Mouse (Mus musculus) lung, embryonic 16.5 days (tissue): ENCODE results near the gene Iqcc. TPM values are rescaled to one million over a fixed set of nuclear protein-coding genes. Genes with fewer than 3 reads are reported as not detected.

Experiments
- ATAC-seq: fragments of 200-750 bp; cut with Nextera tagmentation; 2 replicates; pipeline ENCODE4 v1.8.0; 2017; ENCODE audit warnings: low read depth, mild to moderate bottlenecking, moderate library complexity
- H3K27ac ChIP-seq: fragments of 300-500 bp; sonication (generic); 2 replicates; pipeline ENCODE4 v1.5.1; 2014; ENCODE audit warnings: mild to moderate bottlenecking, control low read depth, low read length
- H3K27me3 ChIP-seq: fragments of 300-500 bp; sonication (generic); 2 replicates; pipeline ENCODE4 v1.6.1; 2014; ENCODE audit warnings: low read depth, low read length, mixed read lengths; ENCODE audit not compliant: control insufficient read depth, insufficient read depth
- H3K36me3 ChIP-seq: fragments of 300-500 bp; sonication (generic); 2 replicates; pipeline ENCODE4 v1.6.1; 2014; ENCODE audit warnings: low read length; ENCODE audit not compliant: control insufficient read depth, insufficient read depth
- H3K4me1 ChIP-seq: fragments of 300-500 bp; sonication (generic); replicated peaks from 2 replicates; pipeline ENCODE4 v1.6.1; 2014; ENCODE audit warnings: low read length, mixed read lengths; ENCODE audit not compliant: control insufficient read depth, insufficient read depth
- H3K4me2 ChIP-seq: fragments of 300-500 bp; sonication (generic); 2 replicates; pipeline ENCODE4 v1.6.1; 2014; ENCODE audit warnings: low read depth, low read length, control low read depth
- H3K4me3 ChIP-seq: fragments of 300-500 bp; sonication (generic); 2 replicates; pipeline ENCODE4 v1.5.1; 2014; ENCODE audit warnings: mild to moderate bottlenecking, low read length, control low read depth
- H3K9ac ChIP-seq: fragments of 300-500 bp; sonication (generic); 2 replicates; pipeline ENCODE4 v1.6.1; 2014; ENCODE audit warnings: low read length, control low read depth
- H3K9me3 ChIP-seq: fragments of 300-500 bp; sonication (generic); 2 replicates; pipeline ENCODE4 v1.6.1; 2016; ENCODE audit warnings: low read length; ENCODE audit not compliant: control insufficient read depth
- WGBS: fragments of 180-500 bp; shearing (Covaris S2); extraction: QIAGEN DNeasy Blood & Tissue Kit; methylation state at CpG from one replicate; pipeline ENCODE4 v1.1.7; 2014; 5-methylcytosine and 5-hydroxymethylcytosine counted together
- polyA plus RNA-seq: library from polyadenylated mRNA; unstranded; fragments of >200 nt; fragmentation: Nextera tagmentation; extraction: Ambion mirVana; gene quantifications from 2 replicates; pipeline ENCODE4 v1.2.1, GENCODE M21; 2015

The Iqcc gene
- polyA plus RNA-seq, 1 experiment from 2014 or later, result 29.3 TPM

DNA sequence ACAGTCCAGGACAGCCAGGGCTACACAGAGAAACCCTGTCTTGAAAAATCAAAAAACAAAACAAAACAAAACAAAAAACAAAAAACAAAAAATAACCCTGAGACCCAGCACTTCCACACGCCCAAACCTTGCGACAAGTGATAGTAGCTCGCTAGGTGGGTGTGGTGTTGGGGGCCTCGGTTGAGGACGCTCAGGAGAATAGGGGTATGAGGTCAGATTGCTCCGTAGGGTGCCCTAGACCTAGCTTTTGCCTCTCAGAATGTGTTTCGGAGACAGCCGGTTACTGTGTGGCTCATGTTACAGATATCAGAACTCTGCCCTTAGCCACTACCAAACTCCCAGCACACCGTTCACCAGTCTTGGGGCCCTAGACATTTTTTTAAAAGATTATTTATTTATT lies 33.1 kb downstream of the Iqcc start:
- Histone ChIP-seq H3K4me2 (peak overlapping the region; percentile 76; the same call in 1 of the 2 replicates), H3K9me3 (no peaks in the 10 kb centered on the region), H3K4me1 (peaks cover 3% of the 10 kb centered on the region), H3K4me3 (no peak overlapping the region), H3K27ac (no peak overlapping the region), H3K36me3 (peaks cover 5% of the 10 kb centered on the region), H3K27me3 (no peaks in the 10 kb centered on the region), H3K9ac (no peak overlapping the region)
- ATAC-seq, result no peak
- WGBS, result 76% methylated on average over 9 of the region's 9 CpGs

DNA sequence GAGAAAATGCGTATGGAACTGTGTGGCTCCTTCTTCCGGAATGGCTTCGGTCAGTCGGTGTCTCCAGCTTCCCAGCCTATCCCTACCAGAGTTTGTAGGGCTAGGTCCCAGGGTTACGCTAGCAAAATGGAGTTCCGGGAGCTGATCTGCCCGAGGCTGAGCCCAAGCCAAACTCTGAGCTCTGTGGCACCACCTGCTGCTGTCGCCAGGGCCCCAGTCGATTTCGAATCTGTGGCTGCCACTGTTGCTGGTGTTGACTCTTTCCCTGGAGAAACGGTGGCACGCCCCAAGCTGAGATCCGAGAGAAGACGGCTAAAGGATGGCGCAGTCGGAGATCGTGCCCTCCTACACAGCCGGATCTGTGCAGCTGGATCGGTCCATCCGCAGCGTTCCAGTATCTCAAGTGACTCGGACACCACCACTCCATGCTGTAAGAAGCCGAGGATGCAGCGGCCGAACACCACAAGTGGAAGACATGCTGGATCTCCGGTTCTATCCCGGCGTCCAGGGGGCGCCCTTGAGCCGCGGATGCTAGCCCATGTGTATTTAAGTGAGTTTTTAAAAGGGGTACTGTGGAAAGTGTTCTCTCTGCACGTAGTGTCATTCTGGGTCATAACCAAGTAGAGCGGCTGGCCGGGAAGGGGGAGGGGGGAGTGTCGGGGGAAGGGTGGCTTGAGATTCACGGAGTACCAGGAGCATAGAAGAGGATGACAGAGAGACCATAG lies 33.9 kb downstream of the Iqcc start:
- Histone ChIP-seq H3K4me2 (peak overlapping the region; percentile 76), H3K27me3 (no peaks in the 10 kb centered on the region), H3K9me3 (no peaks in the 10 kb centered on the region), H3K9ac (peak overlapping the region; percentile 69), H3K27ac (peak overlapping the region; percentile 71), H3K36me3 (no peaks in the 10 kb centered on the region), H3K4me1 (peaks cover 3% of the 10 kb centered on the region), H3K4me3 (peak overlapping the region; percentile 55)
- ATAC-seq, result peak; percentile 81
- WGBS, result 1% methylated on average over 36 of the region's 36 CpGs

DNA sequence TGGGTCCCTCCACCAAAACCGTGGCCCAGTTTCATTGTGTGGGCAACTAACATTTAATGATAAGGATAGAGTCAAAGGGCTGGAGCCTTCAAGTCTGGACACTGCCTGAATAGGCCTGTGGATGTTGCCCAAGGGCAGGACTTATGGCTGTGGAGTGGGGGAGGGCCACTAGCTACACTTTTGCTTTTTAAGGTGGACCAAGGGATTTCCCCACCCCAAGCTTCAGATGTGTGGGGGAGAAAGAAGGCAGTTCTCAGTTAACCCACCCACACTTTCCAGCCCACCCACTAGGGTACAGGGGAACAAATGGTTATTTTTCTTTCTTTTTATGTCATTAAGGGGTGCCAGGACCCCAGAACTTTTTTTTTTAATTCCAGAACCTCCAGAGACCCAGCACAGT lies 34.5 kb downstream of the Iqcc start:
- WGBS, result 63% methylated on average over 1 of the region's 1 CpGs
- H3K9me3 ChIP-seq, result no peaks in the 10 kb centered on the region
- peak overlapping the region; percentile 55 for H3K4me3 ChIP-seq
- peaks cover 3% of the 10 kb centered on the region for H3K4me1 ChIP-seq
- H3K4me2 ChIP-seq, result peak overlapping the region; percentile 76
- no peaks in the 10 kb centered on the region for H3K36me3 ChIP-seq
- H3K9ac ChIP-seq, result peak overlapping the region; percentile 69
- H3K27ac ChIP-seq, result peak overlapping the region; percentile 71; the same call in 1 of the 2 replicates
- no peak for ATAC-seq
- H3K27me3 ChIP-seq, result no peaks in the 10 kb centered on the region

DNA sequence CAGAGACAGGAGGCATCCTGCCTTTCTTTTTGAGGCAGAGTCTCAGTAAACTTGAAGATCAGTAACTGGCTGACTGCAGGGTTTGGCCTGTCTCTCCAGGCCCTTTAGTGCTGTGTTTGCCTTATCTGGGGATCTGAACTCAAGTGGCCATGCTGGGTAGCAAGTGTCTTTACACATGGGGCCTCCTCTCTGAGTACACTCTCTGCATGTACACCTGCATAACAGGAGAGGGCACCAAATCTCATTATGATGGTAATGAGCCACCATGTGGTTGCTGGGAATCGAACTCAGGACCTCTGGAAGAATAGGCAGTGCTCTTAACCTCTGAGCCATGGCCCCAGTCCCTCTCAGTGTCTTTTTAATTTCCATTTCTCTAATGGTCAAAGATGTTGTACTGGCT lies 36.6 kb downstream of the Iqcc start:
- Histone ChIP-seq H3K27ac (no peak overlapping the region), H3K9ac (no peak overlapping the region), H3K27me3 (no peaks in the 10 kb centered on the region), H3K4me3 (no peak overlapping the region), H3K36me3 (no peaks in the 10 kb centered on the region), H3K4me1 (peaks cover 5% of the 10 kb centered on the region), H3K9me3 (no peaks in the 10 kb centered on the region), H3K4me2 (no peak overlapping the region)
- WGBS, result 75% methylated on average over 1 of the region's 1 CpGs
- no peak for ATAC-seq

DNA sequence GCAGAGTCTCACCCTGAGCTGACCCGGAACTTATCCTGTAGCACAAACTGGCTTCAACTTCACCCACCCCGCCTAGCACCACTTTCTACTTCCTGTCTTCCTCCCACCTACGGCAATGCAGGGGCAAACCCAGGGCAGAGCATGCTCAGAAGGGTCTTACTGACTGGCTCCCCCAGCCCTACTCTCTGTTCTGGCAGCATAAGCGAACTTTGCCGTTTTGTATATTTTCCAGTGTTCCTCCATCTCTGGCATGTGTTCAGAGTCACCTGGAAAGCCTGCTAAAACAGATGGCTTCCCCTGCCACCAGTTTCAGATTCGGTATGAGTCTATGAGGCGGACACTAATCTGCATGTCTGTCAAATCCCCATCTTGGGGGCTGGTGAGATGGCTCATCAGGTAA lies 38.6 kb downstream of the Iqcc start:
- H3K4me3 ChIP-seq, result no peak overlapping the region
- H3K4me2 ChIP-seq, result no peak overlapping the region
- no peak overlapping the region for H3K9ac ChIP-seq
- peaks cover 8% of the 10 kb centered on the region for H3K4me1 ChIP-seq
- 56% methylated on average over 7 of the region's 7 CpGs for WGBS
- H3K9me3 ChIP-seq, result no peaks in the 10 kb centered on the region
- H3K27ac ChIP-seq, result no peak overlapping the region
- no peak for ATAC-seq
- no peaks in the 10 kb centered on the region; the same call in 1 of the 2 replicates for H3K27me3 ChIP-seq
- H3K36me3 ChIP-seq, result no peaks in the 10 kb centered on the region

DNA sequence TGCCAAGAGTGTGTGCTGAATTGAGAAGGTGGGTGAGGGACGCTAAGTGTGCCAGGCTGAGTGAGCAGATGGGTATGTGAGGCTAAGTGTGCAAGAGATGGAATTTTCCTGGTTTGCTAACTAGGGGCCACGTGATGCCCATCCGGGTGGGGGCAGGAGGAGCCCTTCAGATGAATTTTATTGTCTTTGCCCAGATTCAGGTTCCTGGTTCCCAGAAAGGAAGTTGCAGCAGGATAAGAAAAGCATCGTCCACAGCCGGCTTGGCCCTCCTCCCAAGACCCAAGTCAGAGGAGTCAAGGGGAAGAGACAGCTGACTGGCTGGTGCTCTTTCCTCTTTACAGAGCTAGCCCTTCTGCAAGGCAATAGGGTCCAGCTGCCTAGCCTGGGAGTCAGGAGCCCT lies 40.4 kb downstream of the Iqcc start, which contains the start of gene Fam167b:
TSS of gene Fam167b (minus strand) at position 84 of the 400 bp plus-strand sequence.
- ATAC-seq, result peak; percentile 47; the same call in 1 of the 2 replicates
- Histone ChIP-seq H3K4me2 (peak within 1 kb of the TSS; percentile 36; the same call in 1 of the 2 replicates), H3K9me3 (no peaks in the 10 kb centered on the region), H3K4me3 (no peak within 1 kb of the TSS), H3K4me1 (peaks cover 5% of the 10 kb centered on the region; the same call in 1 of the 2 replicates), H3K36me3 (no peaks in the 10 kb centered on the region), H3K27me3 (no peaks in the 10 kb centered on the region; the same call in 1 of the 2 replicates), H3K27ac (peak within 1 kb of the TSS; percentile 52), H3K9ac (no peak within 1 kb of the TSS)
- 64% methylated on average over 5 of the region's 5 CpGs for WGBS

DNA sequence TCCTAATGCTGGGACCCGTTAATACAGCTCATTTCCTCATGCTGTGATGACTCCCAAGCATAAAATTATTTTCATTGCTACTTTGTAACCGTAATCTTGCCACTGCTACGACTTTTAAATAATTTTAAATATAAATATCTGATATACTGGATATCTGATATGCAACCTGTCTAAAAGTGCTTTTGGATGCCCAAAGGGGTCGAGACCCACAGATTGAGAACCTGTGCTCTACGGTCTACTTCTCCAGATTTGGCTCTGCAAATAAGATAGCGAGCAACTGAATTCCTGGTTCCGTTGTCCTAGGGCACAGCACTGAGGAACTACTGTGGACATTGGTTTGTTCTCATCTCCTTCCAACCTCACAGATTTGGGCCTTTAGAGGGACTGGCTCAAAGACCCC lies 41.2 kb downstream of the Iqcc start:
- Histone ChIP-seq H3K4me2 (no peak overlapping the region), H3K9ac (no peak overlapping the region), H3K4me3 (no peak overlapping the region), H3K27me3 (no peaks in the 10 kb centered on the region; the same call in 1 of the 2 replicates), H3K36me3 (no peaks in the 10 kb centered on the region), H3K9me3 (no peaks in the 10 kb centered on the region), H3K4me1 (peaks cover 5% of the 10 kb centered on the region; the same call in 1 of the 2 replicates), H3K27ac (no peak overlapping the region)
- no peak for ATAC-seq
- 74% methylated on average over 7 of the region's 7 CpGs for WGBS

DNA sequence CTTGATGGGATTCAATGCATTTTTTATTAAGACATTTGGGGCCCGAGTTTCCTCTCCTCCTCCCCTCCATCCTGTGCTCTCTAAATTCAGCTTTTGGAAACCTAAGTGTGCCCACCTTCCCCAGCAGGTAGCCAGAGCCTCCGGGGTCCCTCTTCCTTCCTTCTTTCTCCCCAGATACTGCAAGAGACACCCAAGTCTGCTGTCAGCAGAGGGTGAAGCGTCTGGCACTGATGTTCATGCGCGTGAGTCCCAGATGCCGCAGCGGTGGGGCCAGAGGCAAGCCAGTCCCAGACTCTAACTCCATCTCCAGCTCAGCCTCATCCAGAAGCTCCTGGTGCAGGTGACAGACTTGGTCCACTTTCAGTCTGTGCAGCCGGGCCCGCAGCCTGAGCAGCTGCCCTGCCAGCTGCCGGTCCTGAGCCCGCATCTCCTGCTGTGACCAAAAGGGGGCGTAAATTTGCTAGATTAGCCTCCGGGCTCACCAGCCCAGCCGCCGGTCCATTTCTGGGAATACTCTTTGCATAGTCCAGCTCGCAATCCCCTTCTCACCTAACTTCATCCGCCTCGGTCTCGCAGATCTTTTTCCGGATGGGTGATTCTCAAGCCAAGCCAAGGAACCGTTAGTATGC lies 41.9 kb downstream of the Iqcc start:
- H3K27ac ChIP-seq, result no peak overlapping the region
- peak overlapping the region; percentile 36 for H3K4me2 ChIP-seq
- peak overlapping the region; percentile 49; the same call in 1 of the 2 replicates for H3K9ac ChIP-seq
- H3K4me1 ChIP-seq, result peaks cover 5% of the 10 kb centered on the region; the same call in 1 of the 2 replicates
- peak overlapping the region; percentile 6; the same call in 1 of the 2 replicates for H3K4me3 ChIP-seq
- peak; percentile 46; the same call in 1 of the 2 replicates for ATAC-seq
- no peaks in the 10 kb centered on the region; the same call in 1 of the 2 replicates for H3K27me3 ChIP-seq
- H3K36me3 ChIP-seq, result no peaks in the 10 kb centered on the region
- no peaks in the 10 kb centered on the region for H3K9me3 ChIP-seq
- 30% methylated on average over 21 of the region's 21 CpGs for WGBS

DNA sequence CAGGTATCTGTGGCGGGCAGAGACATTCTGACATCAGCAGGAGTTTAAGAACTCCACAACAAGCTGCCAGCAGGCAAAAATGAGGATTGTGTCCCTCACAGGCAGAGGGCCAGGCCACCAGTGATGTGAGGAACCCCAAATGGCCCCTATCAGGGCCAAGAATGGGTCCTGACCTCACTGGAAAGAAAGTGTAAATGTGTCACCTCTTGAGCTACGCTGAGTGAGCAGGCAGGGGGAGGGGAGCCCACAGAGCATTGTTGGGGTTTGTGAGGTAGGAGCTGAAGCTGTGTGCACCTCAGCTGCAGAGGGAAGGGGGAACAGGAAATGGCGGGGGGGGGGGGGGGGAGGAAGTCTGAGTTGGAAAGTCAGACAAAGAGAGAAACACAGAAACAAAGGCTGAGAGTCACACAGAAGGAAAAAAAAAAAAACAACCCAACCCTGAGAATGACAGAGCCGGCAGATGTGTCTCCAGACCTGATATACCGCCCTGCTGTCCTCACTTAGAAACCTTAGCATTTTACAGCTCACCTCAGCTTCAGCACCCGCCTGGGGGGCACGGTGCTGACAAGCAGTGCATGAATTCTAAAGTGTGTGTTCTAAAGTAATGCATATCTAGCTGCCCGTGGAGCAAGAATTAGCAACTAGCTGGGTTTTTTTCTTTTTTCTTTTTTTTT lies 43.6 kb downstream of the Iqcc start:
- Histone ChIP-seq H3K27me3 (no peaks in the 10 kb centered on the region; the same call in 1 of the 2 replicates), H3K36me3 (no peaks in the 10 kb centered on the region), H3K27ac (peak overlapping the region; percentile 65), H3K9ac (peak overlapping the region; percentile 53; the same call in 1 of the 2 replicates), H3K4me2 (no peak overlapping the region), H3K4me3 (no peak overlapping the region), H3K9me3 (no peaks in the 10 kb centered on the region), H3K4me1 (peaks cover 5% of the 10 kb centered on the region; the same call in 1 of the 2 replicates)
- peak; percentile 52; the same call in 1 of the 2 replicates for ATAC-seq
- 39% methylated on average over 7 of the region's 8 CpGs for WGBS
